Mouse (Mus musculus): Measurements from ENCODE around the gene Prune1. TPM values are rescaled to one million over a fixed set of nuclear protein-coding genes. Genes with fewer than 3 reads are reported as not detected.

The Prune1 gene
- polyA plus RNA-seq, 1 experiment from 2014 or later: 37.0 TPM

DNA sequence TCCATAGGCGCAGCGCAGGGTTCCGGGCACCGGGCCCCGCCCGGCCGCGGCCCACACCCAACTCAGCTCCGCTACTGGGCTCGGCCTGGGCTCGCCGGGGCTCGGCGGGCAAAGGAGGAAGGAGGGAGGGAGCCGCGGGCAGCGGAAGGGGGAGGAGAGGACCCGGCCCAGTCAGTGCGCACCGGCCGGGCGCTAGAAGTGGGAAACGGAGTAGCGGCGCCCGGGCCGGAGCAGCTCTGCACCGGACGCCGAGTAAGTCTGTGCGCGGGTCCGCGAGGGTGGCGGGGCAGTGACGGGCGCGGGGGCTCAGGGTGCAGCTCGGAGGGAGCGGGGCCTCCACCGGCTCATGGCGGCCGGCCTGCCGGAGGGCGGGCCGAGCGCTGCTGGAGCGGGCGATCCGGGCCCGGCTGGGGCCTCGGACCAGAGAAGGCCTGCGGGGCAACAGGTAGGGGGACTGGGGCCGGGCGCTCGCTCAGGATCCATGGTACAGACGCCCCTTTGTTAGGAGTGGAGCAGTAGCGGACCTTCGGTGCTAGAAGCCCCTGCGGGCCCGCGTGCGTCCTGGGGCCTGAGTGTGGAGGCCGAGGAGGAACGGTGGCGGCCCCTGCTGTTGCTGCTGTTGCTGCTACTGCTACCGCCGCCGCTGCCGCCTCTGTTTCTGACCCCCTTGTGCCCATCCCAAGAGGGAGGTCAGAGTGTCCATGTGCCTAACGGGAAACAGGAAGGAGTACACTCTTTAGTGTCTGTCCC lies 33.4 kb upstream of the Prune1 start:
- Histone ChIP-seq H3K27ac (peak overlapping the region; percentile 94), H3K4me1 (peaks cover 36% of the 10 kb centered on the region), H3K4me2 (replicated peaks) (peak overlapping the region; percentile 79), H3K27me3 (no peaks in the 10 kb centered on the region), H3K9ac (peak overlapping the region; percentile 95), H3K4me3 (peak overlapping the region; percentile 92), H3K36me3 (peaks cover 5% of the 10 kb centered on the region), H3K9me3 (replicated peaks) (no peaks in the 10 kb centered on the region)
- WGBS: under 1% methylated on average over 68 of the region's 71 CpGs
- peak; percentile 94 for ATAC-seq (ENCODE audit: low FRiP score)

DNA sequence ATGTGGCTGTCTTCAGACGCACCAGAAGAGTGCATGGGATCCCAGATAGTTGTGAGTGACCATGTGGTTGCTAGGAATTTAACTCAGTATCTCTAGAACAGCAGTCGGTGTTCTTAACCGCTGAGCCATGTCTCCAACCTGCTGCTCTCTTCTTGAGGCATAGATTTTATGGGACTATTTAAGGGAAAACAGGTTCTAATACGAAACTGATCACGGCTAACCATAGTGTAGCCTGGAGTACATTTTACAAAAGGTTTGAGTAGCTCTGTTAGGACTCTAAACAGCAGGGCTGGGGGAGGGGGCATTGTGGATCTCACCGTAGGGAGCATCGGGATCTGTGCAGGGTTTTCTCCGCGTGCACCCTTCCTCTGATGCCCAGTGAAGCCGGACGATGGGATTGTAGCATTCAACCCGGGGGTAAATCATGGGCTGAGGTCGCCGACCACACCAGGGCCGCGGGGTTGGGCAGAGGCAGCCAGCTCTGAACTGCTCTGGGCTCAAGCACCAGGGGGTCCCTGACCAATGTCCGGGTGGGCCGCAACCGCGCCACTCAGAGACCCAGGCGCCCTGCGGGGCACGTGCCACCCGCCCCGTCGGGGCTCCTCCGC lies 32.7 kb upstream of the Prune1 start, which contains the start of gene Cers2:
Gene Cers2, plus strand, starts transcription at position 306 of the 608 bp plus-strand sequence.
- H3K27ac ChIP-seq: peak within 1 kb of the TSS; percentile 94
- no peaks in the 10 kb centered on the region for H3K27me3 ChIP-seq
- 3% methylated on average over 27 of the region's 27 CpGs for WGBS
- H3K9ac ChIP-seq: peak within 1 kb of the TSS; percentile 95
- no peak for ATAC-seq (ENCODE audit: low FRiP score)
- peak within 1 kb of the TSS; percentile 92 for H3K4me3 ChIP-seq
- no peaks in the 10 kb centered on the region for H3K9me3 ChIP-seq (replicated peaks)
- H3K4me1 ChIP-seq: peaks cover 33% of the 10 kb centered on the region
- H3K4me2 ChIP-seq (replicated peaks): peak within 1 kb of the TSS; percentile 79
- H3K36me3 ChIP-seq: no peaks in the 10 kb centered on the region

DNA sequence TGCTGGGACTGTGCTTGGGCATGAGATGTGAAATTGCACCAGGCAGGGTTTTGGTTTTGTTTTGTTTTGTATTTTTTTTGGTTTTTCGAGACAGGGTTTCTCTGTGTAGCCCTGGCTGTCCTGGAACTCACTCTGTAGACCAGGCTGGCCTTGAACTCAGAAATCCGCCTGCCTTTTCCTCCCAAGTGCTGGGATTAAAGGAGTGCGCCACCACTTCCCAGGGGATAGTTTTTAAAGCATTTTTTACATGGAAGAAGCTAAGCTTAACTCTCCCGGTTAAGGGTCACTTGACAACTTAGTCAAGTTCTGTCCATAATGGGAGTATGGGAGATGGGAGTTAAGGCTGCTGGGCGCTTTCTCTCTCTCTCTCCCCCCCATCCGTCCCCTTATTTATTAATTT lies 32.2 kb upstream of the Prune1 start:
- Histone ChIP-seq H3K36me3 (no peaks in the 10 kb centered on the region), H3K4me3 (no peak overlapping the region; the same call in 1 of the 2 replicates), H3K27me3 (no peaks in the 10 kb centered on the region), H3K4me2 (replicated peaks) (peak overlapping the region; percentile 79), H3K9ac (no peak overlapping the region), H3K9me3 (replicated peaks) (no peaks in the 10 kb centered on the region), H3K27ac (no peak overlapping the region; the same call in 1 of the 2 replicates), H3K4me1 (peaks cover 30% of the 10 kb centered on the region)
- WGBS: 63% methylated on average over 6 of the region's 6 CpGs
- ATAC-seq (ENCODE audit: low FRiP score): no peak

DNA sequence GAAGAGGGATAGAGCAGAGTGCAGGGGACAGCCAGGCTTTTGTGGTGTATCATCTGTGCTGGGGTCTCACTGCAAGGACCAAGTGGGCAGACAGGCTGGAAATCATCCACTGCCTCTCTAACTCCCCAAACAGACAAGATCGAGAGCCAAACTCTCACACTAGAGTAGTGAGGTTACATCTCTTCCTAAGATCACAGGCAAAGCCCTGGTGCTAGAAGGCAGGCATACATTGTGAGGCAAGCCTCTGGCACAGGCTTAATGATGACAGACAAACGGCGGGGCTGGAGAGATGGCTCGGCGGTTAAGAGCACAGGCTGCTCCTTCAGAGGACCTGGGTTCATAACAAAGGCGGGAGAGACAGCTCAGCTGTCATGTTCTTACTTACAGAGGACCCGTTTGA lies 31.6 kb upstream of the Prune1 start:
- no peak overlapping the region for H3K9ac ChIP-seq
- WGBS: 40% methylated on average over 7 of the region's 7 CpGs
- H3K4me3 ChIP-seq: no peak overlapping the region
- no peaks in the 10 kb centered on the region for H3K9me3 ChIP-seq (replicated peaks)
- H3K4me1 ChIP-seq: peaks cover 26% of the 10 kb centered on the region
- no peaks in the 10 kb centered on the region for H3K36me3 ChIP-seq
- H3K27ac ChIP-seq: no peak overlapping the region
- ATAC-seq (ENCODE audit: low FRiP score): no peak
- H3K4me2 ChIP-seq (replicated peaks): no peak overlapping the region
- no peaks in the 10 kb centered on the region for H3K27me3 ChIP-seq

DNA sequence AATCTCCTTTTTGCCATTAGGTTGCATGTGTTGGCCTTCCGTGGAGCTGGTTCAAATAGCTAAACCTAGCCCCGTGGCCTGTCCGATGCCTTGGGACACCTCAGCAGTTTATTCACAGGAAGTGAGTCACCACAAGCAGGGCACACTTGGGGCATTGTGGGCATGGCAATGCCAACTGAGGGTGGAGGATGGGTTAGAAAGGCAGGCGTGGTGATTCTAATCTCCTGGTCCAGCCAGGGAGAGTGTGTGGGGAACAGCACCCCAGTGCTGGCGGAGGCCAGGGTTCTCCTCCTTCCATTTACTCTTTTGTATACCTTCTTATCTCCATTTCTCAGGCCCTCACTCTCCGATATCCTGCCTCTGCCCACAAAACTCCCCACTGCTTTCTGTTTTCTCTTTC lies 30.7 kb upstream of the Prune1 start:
- Histone ChIP-seq H3K9me3 (replicated peaks) (no peaks in the 10 kb centered on the region), H3K27me3 (no peaks in the 10 kb centered on the region), H3K4me1 (peaks cover 22% of the 10 kb centered on the region), H3K27ac (no peak overlapping the region), H3K4me3 (no peak overlapping the region), H3K36me3 (no peaks in the 10 kb centered on the region), H3K9ac (no peak overlapping the region), H3K4me2 (replicated peaks) (no peak overlapping the region)
- 82% methylated on average over 6 of the region's 6 CpGs for WGBS
- no peak for ATAC-seq (ENCODE audit: low FRiP score)

DNA sequence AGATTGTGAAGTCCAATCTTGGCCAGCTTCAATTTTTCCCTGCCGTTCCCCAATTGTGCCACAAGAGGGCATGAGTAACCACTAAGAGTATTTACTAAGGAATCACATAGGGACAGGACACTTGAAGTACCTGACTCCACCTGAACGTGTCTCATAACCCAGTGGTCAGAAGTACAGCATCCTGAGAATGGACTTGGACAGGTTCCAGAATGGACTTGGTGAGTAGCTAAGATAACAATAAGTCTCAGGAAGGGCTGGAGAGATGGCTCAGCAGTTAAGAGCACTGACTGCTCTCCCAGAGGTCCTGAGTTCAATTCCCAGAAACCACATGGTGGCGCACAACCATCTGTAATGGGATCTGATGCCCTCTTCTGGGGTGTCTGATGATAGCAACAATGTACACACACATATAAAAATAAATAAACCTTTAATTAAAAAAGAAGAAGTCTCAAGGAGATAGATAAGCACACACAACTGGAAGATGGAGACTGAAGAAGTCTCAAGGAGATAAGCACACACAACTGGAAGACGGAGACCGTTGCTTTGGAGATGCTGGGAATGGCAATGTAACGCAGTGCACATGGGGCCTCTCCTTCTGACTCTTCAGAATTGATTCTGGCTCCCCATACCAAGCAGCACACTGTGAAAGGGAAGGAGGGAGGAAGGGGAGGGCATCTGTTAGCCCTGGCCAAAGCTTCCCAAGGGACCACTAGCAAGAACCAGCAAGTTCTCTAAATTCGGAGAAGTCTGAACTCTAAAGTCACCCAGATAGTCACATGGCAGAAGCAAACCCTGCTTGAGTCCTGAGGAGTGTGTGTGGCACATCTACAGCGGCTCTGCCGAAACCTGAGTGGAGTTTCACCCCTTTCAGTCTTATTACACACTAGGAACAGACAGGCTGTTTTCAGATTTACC lies 29.3 kb upstream of the Prune1 start:
- Histone ChIP-seq H3K9me3 (replicated peaks) (no peaks in the 10 kb centered on the region), H3K27ac (no peak overlapping the region), H3K4me3 (no peak overlapping the region), H3K27me3 (no peaks in the 10 kb centered on the region), H3K9ac (no peak overlapping the region), H3K36me3 (no peaks in the 10 kb centered on the region), H3K4me1 (peaks cover 12% of the 10 kb centered on the region), H3K4me2 (replicated peaks) (no peak overlapping the region)
- WGBS: 64% methylated on average over 9 of the region's 9 CpGs
- ATAC-seq (ENCODE audit: low FRiP score): no peak

DNA sequence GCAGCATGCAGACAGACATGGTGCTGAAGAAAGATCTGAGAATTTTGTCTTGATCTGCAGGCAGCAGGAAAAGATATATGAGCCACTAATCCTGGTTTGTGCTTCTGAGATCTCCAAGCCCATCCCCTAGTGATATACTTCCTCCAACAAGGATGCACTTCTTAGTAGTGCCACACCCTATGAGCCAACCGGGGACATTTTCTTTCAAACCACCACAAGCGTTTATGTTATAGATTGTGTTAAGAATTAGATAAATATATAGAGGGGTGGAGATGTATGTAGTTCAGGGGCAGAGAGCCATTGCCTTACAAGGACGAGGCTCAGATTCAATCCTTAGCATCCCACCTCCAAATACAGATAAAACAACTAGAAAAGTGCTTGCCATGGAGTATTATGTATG lies 28.6 kb upstream of the Prune1 start:
- Histone ChIP-seq H3K4me2 (replicated peaks) (no peak overlapping the region), H3K4me3 (no peak overlapping the region), H3K9me3 (replicated peaks) (no peaks in the 10 kb centered on the region), H3K4me1 (peaks cover 5% of the 10 kb centered on the region), H3K36me3 (no peaks in the 10 kb centered on the region), H3K9ac (no peak overlapping the region), H3K27me3 (no peaks in the 10 kb centered on the region), H3K27ac (no peak overlapping the region)
- WGBS: 70% methylated on average over 3 of the region's 3 CpGs
- ATAC-seq (ENCODE audit: low FRiP score): no peak

DNA sequence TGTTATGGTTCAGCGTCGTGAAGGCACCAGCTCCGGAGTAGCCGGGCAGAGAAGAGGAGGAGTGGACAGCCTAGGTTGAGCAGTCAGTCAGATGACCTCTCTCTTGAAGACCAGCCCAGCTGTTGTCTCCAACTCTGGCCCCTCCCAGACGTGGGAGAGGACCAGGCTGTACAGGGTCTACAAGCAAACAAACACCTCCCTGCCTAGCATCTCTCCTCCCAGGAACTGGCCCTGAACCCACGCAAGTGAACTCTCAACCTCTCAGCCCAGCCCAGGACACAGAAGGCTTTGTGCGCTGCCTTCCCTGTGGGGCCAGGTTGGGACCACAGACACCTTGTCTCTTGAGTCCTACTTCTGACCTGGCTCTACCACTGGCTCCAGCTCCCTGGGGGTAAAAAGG lies 25.2 kb upstream of the Prune1 start, which contains the start of gene Anxa9:
Gene Anxa9, minus strand, starts transcription at position 77 of the 400 bp plus-strand sequence.
- H3K9ac ChIP-seq: no peak within 1 kb of the TSS; the same call in 1 of the 2 replicates

DNA sequence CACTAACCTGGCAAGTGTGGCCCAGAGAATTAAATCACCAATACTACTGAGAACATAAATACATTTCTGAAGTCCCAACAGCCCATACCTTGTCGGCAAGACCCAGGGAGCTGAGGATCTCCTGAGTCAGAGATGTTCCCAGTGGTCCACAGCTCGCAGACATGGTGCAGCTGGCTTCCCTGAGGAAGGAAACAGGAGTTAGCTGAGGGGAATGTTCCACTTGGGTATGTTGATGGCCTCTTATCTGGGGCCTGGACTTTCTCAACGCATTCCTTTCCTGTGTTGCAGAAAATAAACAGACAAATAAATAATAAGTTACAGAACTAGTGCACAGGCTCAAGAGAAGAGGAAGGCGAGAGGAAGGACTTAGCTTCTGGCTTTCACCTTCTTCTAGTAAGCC lies 24.4 kb upstream of the Prune1 start:
- Histone ChIP-seq H3K36me3 (no peaks in the 10 kb centered on the region), H3K9me3 (replicated peaks) (no peaks in the 10 kb centered on the region), H3K4me2 (replicated peaks) (no peak overlapping the region), H3K9ac (no peak overlapping the region), H3K4me1 (no peaks in the 10 kb centered on the region), H3K27ac (no peak overlapping the region), H3K4me3 (no peak overlapping the region), H3K27me3 (no peaks in the 10 kb centered on the region)
- 90% methylated on average over 4 of the region's 4 CpGs for WGBS
- no peak for ATAC-seq (ENCODE audit: low FRiP score)

More for the DNA sequence above, 25.2 kb upstream of the Prune1 start, which contains the start of gene Anxa9:
- no peaks in the 10 kb centered on the region for H3K36me3 ChIP-seq
- no peaks in the 10 kb centered on the region for H3K4me1 ChIP-seq
- no peaks in the 10 kb centered on the region for H3K9me3 ChIP-seq (replicated peaks)
- no peak for ATAC-seq (ENCODE audit: low FRiP score)
- 67% methylated on average over 7 of the region's 7 CpGs for WGBS
- H3K4me3 ChIP-seq: no peak within 1 kb of the TSS
- no peak within 1 kb of the TSS for H3K4me2 ChIP-seq (replicated peaks)
- no peak within 1 kb of the TSS for H3K27ac ChIP-seq
- H3K27me3 ChIP-seq: no peaks in the 10 kb centered on the region

DNA sequence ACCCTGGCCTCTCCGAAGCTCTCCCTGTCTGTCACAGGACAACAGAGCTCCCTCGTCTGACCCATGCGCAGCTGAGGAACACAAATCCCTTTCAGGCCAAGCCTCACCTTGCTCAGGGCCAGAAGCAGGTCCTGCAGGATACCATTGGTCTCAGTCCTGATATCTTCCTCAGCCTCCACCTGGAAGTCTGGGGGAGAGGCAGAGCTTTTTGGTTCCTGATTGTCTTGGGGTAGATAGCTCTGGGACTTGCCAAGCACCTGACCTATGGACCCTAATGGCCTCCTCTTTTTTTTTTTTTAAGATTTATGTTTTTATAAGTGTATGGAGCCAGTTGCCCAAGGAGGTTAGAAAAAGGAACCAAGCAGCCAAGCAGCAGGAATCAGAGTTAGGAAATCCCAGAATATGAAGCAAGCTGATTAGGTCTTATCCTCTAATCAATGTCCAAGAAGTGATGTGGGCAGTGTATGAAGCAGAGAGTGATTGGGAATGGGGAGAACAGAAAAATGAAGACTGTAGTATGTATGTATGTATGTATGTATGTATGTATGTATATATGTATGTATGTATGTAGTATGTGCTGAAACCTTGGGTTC lies 19.4 kb upstream of the Prune1 start:
- Histone ChIP-seq H3K36me3 (peaks cover 9% of the 10 kb centered on the region), H3K9me3 (replicated peaks) (no peaks in the 10 kb centered on the region), H3K27me3 (no peaks in the 10 kb centered on the region), H3K27ac (no peak overlapping the region), H3K4me2 (replicated peaks) (no peak overlapping the region), H3K9ac (no peak overlapping the region), H3K4me3 (no peak overlapping the region), H3K4me1 (no peaks in the 10 kb centered on the region)
- ATAC-seq (ENCODE audit: low FRiP score): no peak
- 83% methylated on average over 3 of the region's 3 CpGs for WGBS

DNA sequence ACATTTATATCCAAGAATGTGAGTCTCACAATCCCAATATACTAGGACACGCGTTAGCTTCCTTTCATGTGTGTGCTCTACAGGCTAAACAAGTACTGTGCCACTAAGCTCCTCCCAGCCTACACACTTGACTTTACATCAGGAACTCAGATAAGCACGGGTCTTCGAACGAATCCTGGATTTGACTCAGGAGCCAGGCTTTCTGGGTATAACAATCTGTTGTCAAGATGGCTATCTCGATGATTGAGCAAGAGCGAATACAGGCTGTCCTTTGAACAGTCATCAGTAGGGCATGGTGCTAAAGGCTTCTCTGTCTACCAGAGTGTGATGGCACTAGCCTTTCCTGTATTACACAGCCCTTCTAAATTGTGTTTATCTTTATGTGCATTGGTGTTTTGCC lies 16.1 kb upstream of the Prune1 start:
- Histone ChIP-seq H3K9ac (no peak overlapping the region), H3K4me3 (no peak overlapping the region), H3K27me3 (no peaks in the 10 kb centered on the region), H3K4me1 (no peaks in the 10 kb centered on the region), H3K4me2 (replicated peaks) (no peak overlapping the region), H3K36me3 (peaks cover 37% of the 10 kb centered on the region), H3K9me3 (replicated peaks) (no peaks in the 10 kb centered on the region), H3K27ac (no peak overlapping the region)
- 89% methylated on average over 7 of the region's 7 CpGs for WGBS
- ATAC-seq (ENCODE audit: low FRiP score): no peak

DNA sequence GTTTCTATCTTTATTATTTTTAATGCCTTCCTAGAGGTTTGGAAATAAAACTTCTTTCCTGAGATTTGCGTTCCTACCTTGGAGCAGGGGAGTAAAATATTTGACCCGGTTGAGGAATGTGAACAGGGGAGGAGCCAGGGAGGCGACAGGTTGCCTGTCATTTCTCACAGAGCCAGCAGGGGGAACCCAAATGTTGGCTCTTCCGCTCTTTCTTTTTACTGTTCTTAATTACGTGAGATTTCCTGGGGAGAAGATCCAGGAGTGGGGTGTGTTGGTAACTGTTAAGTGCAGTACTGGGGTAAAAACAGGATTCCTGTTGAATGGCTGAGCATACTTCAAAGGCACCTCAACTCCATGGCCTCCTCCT lies 14.2 kb upstream of the Prune1 start:
- Histone ChIP-seq H3K27me3 (no peaks in the 10 kb centered on the region), H3K9me3 (replicated peaks) (no peaks in the 10 kb centered on the region), H3K4me1 (no peaks in the 10 kb centered on the region), H3K4me3 (no peak overlapping the region), H3K4me2 (replicated peaks) (no peak overlapping the region), H3K27ac (no peak overlapping the region), H3K36me3 (peaks cover 54% of the 10 kb centered on the region), H3K9ac (no peak overlapping the region)
- WGBS: 15% methylated on average over 5 of the region's 5 CpGs
- no peak for ATAC-seq (ENCODE audit: low FRiP score)

All from hindbrain, embryonic 12.5 days (tissue).